Mouse (Mus musculus) 416B (cell line): Measurements from ENCODE around the gene Prss22.

Experiments used
- DNase-seq: peaks from one replicate; pipeline ENCODE4 v3.0.0; 2011; ENCODE audit warnings: low read depth

The Prss22 gene

GRCm38 (mm10) chr17:23997901-23998300 is at the start of gene Prss22:
Gene Prss22, minus strand, starts transcription at chr17:23998100.
- no peak for DNase-seq

DNA sequence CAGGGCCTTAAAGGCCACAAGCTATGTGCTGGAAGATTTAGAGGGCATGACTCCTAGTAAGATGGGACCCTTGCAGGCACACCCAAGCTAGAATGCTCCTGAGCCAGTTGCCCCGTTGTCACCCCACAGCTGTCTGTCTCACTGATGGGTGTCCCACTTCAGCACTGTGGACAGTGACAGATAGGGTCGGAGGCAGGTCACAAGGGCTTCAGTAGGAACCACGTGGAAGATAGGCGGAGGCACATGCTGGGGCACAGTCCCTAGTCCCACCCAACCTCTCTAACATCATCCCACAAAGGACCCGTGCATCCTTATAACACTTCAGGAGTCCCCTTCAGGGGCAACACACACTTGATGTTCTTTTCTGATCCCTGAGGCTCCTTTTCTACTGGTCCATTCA is 48.1 kb upstream of the Prss22 start:
- peak; percentile 21 for DNase-seq

DNA sequence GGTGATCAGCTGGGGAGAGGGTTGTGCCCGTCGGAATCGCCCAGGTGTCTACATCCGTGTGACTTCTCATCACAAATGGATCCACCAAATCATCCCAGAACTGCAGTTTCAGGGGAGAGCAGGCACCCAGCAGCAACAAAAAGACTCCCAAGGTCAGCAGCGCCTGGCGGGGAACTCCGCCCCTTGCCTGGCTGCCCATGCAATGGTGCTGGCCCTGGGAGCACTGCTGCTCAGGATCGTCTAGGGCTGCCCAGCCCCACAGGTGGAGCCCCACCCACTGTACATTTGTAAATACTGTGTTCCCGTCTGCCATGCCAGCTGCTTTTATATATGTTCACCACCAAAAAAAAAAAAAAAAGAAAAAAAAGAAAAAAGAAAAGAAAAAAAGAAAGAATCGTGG is 47.7 kb upstream of the Prss22 start:
- DNase-seq: no peak

- DNase-seq: no peak
These were observed 46.6 kb upstream of the Prss22 start for GRCm38 (mm10) chr17:24044482-24044881.

DNA sequence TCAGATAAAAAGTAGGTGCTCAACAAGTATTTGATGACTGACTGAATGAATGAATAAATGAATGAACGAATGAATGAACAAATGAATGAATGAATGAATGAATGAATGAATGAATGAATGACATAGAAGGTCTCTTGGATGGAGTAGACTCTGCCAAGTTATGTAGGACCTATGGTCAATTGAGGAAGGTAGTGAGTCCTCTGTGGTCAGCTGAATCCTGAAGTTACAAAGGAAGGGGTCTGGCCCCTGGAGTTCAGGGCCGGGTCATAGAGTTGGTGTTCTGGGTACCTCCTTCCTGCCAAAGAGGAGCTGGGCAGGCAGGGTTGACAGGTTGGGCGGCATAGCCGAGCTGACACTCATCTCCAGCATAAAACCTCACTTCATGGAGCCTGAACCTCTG is 39.9 kb upstream of the Prss22 start, which contains the start of gene Prss27:
Gene Prss27 (plus strand): TSS at position 301 of the 400 bp plus-strand sequence.
- DNase-seq: peak; percentile 24

- peak; percentile 24 for DNase-seq
These were observed 39.5 kb upstream of the Prss22 start for GRCm38 (mm10) chr17:24037360-24037759.

DNA sequence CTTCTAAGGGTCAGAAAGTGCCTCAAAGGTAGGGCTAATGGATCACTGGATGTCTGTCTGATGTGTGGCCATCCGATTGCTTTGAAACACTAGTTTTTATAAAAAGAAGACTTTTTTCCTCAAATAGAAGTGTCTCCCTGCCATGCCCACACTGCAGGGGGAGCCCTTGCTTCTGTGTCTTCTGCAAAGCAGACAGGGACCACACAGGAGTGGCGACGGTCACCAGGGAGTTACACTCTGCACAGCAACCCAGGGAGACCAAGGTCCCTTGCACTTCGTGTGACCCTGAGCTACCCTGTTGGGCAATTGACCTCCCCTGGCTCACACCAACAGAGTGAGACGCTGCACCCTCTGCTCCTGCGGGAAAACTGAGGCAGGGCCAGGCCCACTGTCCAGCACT is 39.1 kb upstream of the Prss22 start:
- peak; percentile 58 for DNase-seq

DNA sequence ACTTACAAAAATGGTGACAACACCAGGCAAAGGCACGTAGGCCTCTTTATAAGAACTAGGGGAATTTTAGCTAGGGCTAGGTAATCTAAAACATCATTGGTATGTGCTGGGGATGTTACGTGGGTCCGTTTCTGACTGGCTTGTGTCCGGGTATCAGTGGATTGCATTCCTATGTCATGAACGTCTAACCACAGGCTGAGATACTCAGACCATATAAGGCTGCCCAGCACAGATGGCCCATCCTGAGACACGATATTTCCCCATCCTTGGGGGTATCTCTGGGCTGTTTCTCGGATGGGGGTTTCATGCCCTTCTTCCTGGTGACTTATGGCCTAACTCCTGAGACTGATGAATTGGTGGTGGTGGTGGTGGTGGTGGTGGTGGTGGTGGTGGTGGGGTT is 37.2 kb upstream of the Prss22 start:
- DNase-seq: no peak

DNA sequence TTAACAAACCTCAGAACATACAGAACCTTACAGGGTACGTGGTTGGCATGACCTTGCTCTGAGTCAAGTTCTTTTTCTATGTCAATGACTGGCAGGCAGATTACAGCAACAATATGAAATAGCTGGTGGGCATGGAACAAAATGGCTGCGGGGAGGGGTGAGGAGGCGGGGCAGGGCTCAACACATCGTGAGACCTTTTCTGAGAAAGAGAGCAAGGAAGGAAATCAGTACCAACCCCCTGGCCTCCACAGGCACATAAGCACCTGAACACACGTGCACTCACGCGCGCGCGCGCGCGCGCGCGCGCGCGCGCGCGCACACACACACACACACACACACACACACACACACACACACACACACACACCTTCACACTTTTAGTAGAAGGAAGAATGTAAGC is 32.7 kb upstream of the Prss22 start:
- no peak for DNase-seq

- DNase-seq: no peak
These were observed 31.6 kb upstream of the Prss22 start for GRCm38 (mm10) chr17:24029477-24029876.

- no peak for DNase-seq
These were observed 23.7 kb upstream of the Prss22 start for GRCm38 (mm10) chr17:24021375-24022199.

GRCm38 (mm10) chr17:24020696-24021095 is 22.8 kb upstream of the Prss22 start:
- DNase-seq: no peak

DNA sequence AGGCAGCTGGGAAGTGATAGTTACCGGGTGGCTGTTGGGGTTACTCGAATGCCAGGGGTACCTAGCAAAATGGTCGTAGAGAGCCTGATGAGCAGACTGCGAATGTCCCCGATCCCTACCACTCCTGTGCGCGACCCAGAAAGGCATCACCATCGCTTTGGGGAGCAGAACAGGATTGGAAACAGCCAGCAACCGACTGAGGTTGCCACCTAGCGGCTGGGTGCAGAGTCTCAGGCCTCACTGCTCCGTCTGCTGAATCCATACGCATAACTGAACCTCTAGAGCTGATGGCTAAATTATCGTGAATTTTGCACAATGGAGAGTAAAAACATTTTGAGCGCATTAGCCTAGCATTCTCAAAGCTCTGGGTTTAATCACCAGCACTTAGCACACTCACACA is 17.8 kb upstream of the Prss22 start:
- peak; percentile 50 for DNase-seq

DNA sequence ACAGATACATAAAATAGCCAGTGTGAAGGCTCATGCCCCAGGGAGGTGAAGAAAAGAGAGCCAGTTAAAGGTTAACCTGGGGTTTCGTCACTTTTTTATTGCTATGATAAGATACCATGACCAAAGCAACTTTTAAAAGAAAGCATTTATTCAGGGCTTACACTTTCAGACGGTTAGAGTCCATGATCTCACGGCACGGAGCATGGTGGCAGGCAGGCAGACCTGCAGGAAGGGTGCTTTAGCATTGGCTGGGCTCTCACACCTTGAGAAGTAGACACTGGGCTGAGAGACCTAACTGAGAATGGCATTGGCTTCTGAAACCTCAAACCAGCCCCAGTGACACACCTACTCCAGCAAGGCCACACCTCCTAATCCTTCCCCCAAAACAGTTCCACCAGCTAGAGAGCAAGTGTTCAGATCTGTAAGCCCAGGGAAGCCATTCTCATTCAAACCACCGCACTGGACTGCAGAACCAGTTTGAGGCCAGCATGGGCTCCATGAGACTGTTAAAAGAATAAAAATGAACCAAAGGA is 16.6 kb upstream of the Prss22 start:
- no peak for DNase-seq

- DNase-seq: peak; percentile 19
These were observed 15.0 kb upstream of the Prss22 start for GRCm38 (mm10) chr17:24012921-24013320.

- peak; percentile 35 for DNase-seq
These were observed 11.7 kb upstream of the Prss22 start for GRCm38 (mm10) chr17:24009617-24010016.

DNA sequence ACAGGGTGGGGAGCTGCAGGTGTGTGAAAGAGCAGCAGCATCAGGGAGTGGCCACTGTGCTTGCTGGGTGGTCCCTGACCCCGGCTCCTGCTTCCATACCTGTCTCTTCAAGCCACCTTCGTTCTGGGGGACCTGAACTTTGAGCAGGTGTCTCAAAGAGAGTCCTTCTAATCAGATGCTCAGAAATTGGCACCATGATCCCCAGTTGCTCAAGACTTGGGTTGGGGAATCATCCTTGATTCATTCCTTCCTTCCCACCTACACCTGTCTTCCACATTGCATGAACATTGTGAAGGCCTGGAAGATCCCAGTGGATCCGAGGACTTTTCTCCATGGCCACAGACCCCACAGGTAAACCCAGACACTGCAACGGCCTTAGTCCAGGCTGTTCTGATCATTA is 10.2 kb upstream of the Prss22 start:
- no peak for DNase-seq

DNA sequence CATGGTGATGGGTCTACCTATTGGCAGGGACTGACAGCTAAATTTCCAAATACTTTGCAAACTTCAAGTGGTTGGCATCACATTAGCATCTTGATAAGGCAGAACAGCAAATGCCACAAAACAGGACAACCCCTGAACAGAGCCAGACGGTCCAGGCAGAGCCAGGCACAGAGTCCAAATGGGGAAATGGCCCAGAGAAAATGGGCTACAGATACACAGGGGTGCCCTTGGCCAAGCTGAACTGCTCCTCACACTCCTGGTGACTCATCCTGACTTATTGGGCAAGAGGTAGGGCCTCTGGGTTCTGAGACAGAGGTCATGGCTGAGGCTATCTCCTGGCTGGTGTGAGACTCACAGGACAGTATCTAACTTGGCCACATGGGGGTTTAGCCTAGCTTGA is 9.5 kb upstream of the Prss22 start:
- DNase-seq: peak; percentile 94

DNA sequence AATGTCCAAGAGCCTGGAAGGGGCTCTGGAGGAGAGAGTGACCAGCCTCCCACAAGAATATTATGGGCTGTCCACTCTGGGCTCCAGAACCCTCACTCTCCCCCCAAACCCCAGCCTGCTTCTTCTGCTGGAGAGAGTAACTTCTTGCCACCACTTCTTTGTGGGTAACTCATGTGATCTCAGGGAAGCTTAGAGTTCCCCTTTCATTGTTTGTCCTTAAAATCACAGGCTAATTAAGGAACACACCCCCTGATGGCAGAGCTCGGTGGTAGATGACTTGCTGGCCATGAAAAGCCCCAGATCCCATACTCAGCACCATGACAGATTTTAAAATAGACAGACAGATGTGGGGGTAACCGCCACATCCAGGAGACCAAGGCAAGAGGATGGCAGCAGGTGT is 9.0 kb upstream of the Prss22 start:
- peak; percentile 88 for DNase-seq

DNA sequence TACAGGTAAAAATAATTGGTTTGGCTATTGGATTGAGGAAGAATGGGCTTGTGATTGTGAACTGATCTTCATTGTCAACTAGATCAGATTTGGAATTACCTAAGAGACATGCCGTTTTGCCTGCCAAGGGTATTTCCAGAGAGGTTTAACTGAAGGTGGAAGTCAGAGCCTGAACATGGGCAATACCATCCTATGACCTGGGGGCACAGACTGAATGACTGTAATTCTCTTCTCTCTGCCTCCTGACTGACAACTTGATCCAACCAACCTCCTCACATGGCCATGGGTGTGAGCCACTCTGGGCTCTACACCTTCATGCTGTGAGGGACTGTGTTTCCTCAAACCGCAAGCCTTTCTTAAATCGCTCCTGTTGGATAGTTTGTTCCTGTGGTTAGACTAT is 7.1 kb upstream of the Prss22 start:
- no peak for DNase-seq

DNA sequence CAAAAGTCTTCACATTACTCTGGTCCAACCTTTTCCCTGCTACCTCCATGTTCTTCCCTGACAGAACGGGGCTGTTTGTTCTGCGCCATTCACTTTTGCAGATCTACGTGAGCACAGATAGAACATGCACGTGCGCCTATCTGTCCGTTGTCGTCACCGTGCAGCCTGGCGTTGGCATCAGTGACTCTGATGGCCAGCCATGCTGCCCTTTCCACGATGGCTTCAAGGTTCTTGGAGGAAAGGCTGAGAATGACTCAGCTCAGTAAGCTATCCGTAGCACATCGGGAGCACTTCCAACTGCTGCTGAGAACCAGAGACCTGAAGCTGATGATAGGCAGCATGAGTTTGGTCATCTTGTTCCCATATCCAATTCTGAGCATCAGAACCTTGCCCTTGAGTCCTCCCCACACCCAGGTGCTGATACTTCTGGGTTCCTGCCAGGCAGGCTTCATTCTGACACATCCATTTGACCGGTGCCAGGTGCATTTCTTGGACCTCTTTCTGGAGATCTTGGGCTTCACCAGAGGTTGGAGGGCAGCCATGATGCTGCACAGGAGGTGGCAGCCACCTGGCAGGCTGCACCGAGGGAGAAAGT is 6.3 kb upstream of the Prss22 start:
- DNase-seq: no peak

- DNase-seq: peak; percentile 88
These were observed 2.5 kb upstream of the Prss22 start for GRCm38 (mm10) chr17:24000404-24000803.

DNA sequence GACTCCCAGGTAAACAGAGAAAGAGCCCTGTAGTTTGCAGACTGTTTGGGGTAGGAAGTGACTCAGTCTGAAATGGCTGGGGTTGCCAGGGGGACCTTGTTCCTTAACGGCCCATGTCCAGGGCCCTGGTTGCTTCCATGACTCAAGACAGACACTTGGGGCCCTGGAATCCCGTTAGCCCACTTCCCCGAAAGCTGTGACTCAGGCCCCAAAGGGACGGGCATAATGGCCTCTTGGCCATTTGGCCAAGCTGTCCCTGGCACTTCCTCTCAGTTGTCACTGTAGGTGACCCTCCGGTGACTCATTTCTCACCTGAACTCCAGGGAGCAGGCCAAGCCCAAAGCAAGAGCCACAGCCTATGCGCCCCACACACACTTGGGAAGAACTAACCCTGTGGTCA is 483 bp upstream of the Prss22 start:
- DNase-seq: peak; percentile 88
